Mouse (Mus musculus) testis, adult 2 months (tissue): ENCODE results near the gene Pmvk. TPM values are rescaled to one million over a fixed set of nuclear protein-coding genes. Genes with fewer than 3 reads are reported as not detected.
A peak's percentile ranks its signal among the peaks of the same experiment; 100 is the strongest.

Experiments
- H3K27ac ChIP-seq: fragments of 200-500 bp; 2 replicates; pipeline ENCODE4 v1.5.1; 2012; ENCODE audit warnings: low read depth, low read length; ENCODE audit not compliant: control insufficient read depth, insufficient read depth
- H3K27me3 ChIP-seq: fragments of 200-500 bp; 2 replicates; pipeline ENCODE4 v1.6.1; 2012; ENCODE audit warnings: mild to moderate bottlenecking, low read length, moderate library complexity; ENCODE audit not compliant: control insufficient read depth, insufficient read depth
- H3K36me3 ChIP-seq: fragments of 200-500 bp; 2 replicates; pipeline ENCODE4 v1.6.1; 2012; ENCODE audit warnings: mild to moderate bottlenecking, low read length; ENCODE audit not compliant: control insufficient read depth, insufficient read depth
- H3K4me1 ChIP-seq: fragments of 200-500 bp; 2 replicates; pipeline ENCODE4 v1.6.1; 2012; ENCODE audit warnings: low read length; ENCODE audit not compliant: control insufficient read depth, insufficient read depth
- H3K4me3 ChIP-seq: fragments of 200-500 bp; 2 replicates; pipeline ENCODE4 v1.5.1; 2012; ENCODE audit warnings: low read depth, mild to moderate bottlenecking, low read length, moderate library complexity, mixed read lengths; ENCODE audit not compliant: control insufficient read depth
- CTCF ChIP-seq: fragments of 200-500 bp; IDR thresholded peaks from 2 replicates; pipeline ENCODE4 v1.5.1; 2012; ENCODE audit warnings: low read depth, mild to moderate bottlenecking, inconsistent platforms, low read length, moderate library complexity; ENCODE audit not compliant: control insufficient read depth, insufficient read depth, insufficient replicate concordance
- POLR2A ChIP-seq: fragments of 200-500 bp; IDR thresholded peaks from 2 replicates; pipeline ENCODE4 v1.6.1; 2012; ENCODE audit warnings: low read depth, mild to moderate bottlenecking, inconsistent platforms, low read length, moderate library complexity; ENCODE audit not compliant: control insufficient read depth
- polyA plus RNA-seq: library from polyadenylated mRNA; depleted of rRNA; stranded (reverse); fragments of >200 nt; gene quantifications from 2 replicates; pipeline ENCODE4 v1.2.3, GENCODE M21; 2012

The Pmvk gene
- polyA plus RNA-seq, 1 experiment, result 23.1 TPM

- Histone ChIP-seq H3K4me1 (peaks cover 13% of the 10 kb centered on the region), H3K36me3 (no peaks in the 10 kb centered on the region), H3K27me3 (no peaks in the 10 kb centered on the region), H3K27ac (no peak overlapping the region), H3K4me3 (no peak overlapping the region)
- TF ChIP-seq CTCF (no peak), POLR2A (no peak)
Measured at GRCm38 (mm10) chr3:89448720-89449537, 5.4 kb upstream of the Pmvk start.

- TF ChIP-seq POLR2A (no peak), CTCF (peak; percentile 88)
- H3K36me3 ChIP-seq, result no peaks in the 10 kb centered on the region
- no peaks in the 10 kb centered on the region for H3K27me3 ChIP-seq
- peaks cover 13% of the 10 kb centered on the region for H3K4me1 ChIP-seq
- H3K27ac ChIP-seq, result no peak overlapping the region
- no peak overlapping the region for H3K4me3 ChIP-seq
Measured at GRCm38 (mm10) chr3:89449541-89449940, 4.8 kb upstream of the Pmvk start.

DNA sequence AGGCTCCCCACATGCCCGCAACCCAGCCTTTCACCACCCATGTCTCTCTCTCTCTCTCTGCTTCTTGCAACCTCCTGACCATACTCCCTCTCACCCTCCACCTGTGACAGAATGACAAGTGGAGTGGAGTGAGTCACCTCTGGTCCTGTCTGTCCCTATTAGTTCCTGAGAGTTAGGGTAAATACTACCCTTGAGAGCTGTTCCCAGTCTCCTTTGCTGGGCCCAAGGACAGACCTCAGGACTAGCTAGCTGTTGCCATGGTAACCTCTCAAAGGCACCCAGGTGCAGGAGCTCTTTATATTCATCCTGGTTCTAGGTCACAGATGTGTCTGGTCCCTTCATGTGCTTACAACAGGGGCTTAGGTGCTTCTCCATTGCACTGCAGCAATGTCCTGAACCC is 2.4 kb upstream of the Pmvk start:
- no peak for TF ChIP-seq POLR2A
- TF ChIP-seq CTCF, result no peak
- Histone ChIP-seq H3K4me1 (peaks cover 13% of the 10 kb centered on the region), H3K4me3 (no peak overlapping the region), H3K27ac (no peak overlapping the region), H3K27me3 (no peaks in the 10 kb centered on the region), H3K36me3 (no peaks in the 10 kb centered on the region)

DNA sequence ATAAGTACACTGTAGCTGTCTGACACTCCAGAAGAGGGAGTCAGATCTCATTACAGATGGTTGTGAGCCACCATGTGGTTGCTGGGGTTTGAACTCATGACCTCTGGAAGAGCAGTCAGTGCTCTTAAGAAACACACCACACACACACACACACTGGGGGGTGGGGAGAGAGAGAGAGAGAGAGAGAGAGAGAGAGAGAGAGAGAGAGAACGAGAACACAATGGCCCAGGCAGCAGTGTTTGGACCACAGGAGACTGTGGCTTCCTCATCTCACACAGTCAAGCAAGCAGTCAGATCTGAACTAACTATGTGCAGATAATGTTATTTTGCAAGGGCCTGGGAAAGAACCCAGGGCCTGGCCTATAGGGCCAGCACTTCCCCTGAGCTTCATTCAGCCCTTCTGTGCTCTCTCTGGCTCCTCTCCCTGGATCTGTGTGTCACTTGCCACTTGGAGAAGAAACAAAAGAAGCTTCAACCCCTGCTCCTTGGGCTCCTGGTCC is 1.5 kb downstream of the Pmvk start:
- H3K4me3 ChIP-seq, result no peak overlapping the region; the same call in 1 of the 2 replicates
- no peak overlapping the region for H3K27ac ChIP-seq
- no peak for TF ChIP-seq CTCF
- no peak for TF ChIP-seq POLR2A
- H3K36me3 ChIP-seq, result no peaks in the 10 kb centered on the region
- H3K27me3 ChIP-seq, result no peaks in the 10 kb centered on the region
- peaks cover 8% of the 10 kb centered on the region for H3K4me1 ChIP-seq

DNA sequence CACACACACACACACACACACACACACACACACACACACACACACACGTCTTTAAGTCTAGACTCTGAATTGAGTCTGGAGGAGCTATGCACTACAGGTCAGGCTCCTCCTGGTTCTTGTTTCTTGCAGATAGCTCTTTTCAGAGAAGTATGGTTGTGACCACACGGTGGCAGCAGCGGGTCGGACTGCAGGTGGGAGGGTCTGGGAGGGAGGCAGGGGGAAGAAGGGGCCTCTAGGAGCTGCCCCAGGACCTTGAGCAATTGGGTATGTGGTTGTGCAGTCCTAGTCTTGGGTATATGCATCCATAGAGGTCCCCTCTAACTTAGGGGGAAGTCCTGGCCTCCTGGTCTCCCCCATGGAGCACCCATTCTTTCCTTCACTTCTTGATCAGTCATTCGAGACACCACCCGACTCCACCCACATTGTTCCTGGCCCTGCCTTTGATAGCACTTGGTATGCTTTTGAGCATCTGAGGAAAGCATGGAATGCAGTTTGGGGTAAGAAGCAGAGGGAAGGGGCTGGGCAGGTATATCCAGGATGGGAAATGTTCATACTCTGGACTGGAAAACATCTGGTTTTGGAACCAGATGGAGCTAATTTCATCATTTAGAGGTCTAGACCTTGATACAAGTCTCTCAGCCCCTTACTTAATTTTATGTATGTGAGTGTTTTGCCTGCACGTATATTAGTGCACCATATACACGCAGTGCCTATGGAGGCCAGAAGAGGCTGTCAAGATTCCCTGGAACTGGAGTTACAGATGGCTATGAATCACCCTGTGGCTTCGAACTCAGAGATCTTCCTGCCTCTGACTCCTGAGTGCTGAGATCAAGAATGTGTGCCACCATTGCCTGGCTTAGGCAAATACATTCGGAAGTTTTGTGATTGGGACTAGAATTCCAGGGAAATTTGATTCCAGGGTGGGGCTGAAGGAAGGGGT is 2.7 kb downstream of the Pmvk start:
- TF ChIP-seq CTCF, result peak; percentile 52; the same call in 1 of the 2 replicates
- TF ChIP-seq POLR2A, result no peak
- Histone ChIP-seq H3K27ac (no peak overlapping the region), H3K27me3 (no peaks in the 10 kb centered on the region), H3K4me1 (peaks cover 4% of the 10 kb centered on the region), H3K4me3 (no peak overlapping the region; the same call in 1 of the 2 replicates), H3K36me3 (no peaks in the 10 kb centered on the region)

DNA sequence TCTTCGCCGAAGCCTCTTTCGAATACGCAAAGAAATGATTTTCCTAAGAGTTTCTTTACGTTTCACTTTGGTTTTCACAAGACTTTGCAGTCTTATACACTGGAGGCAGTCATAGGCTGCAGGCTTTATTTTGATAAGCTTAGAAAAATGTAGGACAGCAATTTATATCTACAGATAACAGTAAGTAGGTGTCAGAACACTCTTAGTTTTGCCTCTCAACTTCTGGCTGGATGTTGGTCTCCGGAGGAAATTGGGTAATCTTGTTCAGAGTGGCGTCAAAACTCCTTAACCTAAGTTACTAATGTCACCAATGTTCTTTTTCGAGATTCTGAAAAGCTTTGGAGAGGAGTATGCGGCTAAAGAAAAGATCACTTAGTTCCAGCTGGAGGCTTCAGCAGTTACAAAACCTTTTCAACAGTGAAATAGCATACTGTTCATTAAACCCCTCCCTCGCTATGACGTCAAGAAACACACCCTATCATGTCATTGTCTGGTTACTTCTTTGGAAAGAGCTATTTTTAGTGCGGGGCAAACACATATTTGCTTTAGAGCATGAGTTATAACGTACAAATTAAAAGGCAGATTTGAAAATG is 4.1 kb downstream of the Pmvk start:
- Histone ChIP-seq H3K4me3 (peak overlapping the region; percentile 28; the same call in 1 of the 2 replicates), H3K27ac (no peak overlapping the region), H3K4me1 (no peaks in the 10 kb centered on the region; the same call in 1 of the 2 replicates), H3K36me3 (no peaks in the 10 kb centered on the region), H3K27me3 (no peaks in the 10 kb centered on the region)
- TF ChIP-seq POLR2A, result no peak
- TF ChIP-seq CTCF, result no peak
